Mouse (Mus musculus) liver, embryonic 16.5 days (tissue): ENCODE results near the gene Mapkapk3. TPM values are rescaled to one million over a fixed set of nuclear protein-coding genes. Genes with fewer than 3 reads are reported as not detected.

Source experiments
- ATAC-seq: fragments of 200-750 bp; cut with Nextera tagmentation; 2 replicates; pipeline ENCODE4 v1.8.0; 2017; ENCODE audit warnings: low read depth, mild to moderate bottlenecking, moderate number of reproducible peaks, moderate library complexity
- H3K27ac ChIP-seq: fragments of 300-500 bp; sonication (generic); 2 replicates; pipeline ENCODE4 v1.5.1; 2014; ENCODE audit warnings: mild to moderate bottlenecking, low read length
- H3K27me3 ChIP-seq: fragments of 300-500 bp; sonication (generic); 2 replicates; pipeline ENCODE4 v1.6.1; 2014; ENCODE audit warnings: low read depth, low read length, mixed read lengths; ENCODE audit not compliant: control insufficient read depth, insufficient read depth
- H3K36me3 ChIP-seq: fragments of 300-500 bp; sonication (generic); 2 replicates; pipeline ENCODE4 v1.6.1; 2014; ENCODE audit warnings: mild to moderate bottlenecking; ENCODE audit not compliant: control insufficient read depth, insufficient read depth
- H3K4me1 ChIP-seq: fragments of 300-500 bp; sonication (generic); 2 replicates; pipeline ENCODE4 v1.6.1; 2014; ENCODE audit warnings: low read depth, low read length, mixed read lengths; ENCODE audit not compliant: control insufficient read depth
- H3K4me2 ChIP-seq: fragments of 300-500 bp; sonication (generic); 2 replicates; pipeline ENCODE4 v1.6.1; 2014; ENCODE audit warnings: low read depth, low read length, mixed read lengths
- H3K4me3 ChIP-seq: fragments of 300-500 bp; sonication (generic); 2 replicates; pipeline ENCODE4 v1.5.1; 2014; ENCODE audit warnings: low read depth, mild to moderate bottlenecking, low read length
- H3K9ac ChIP-seq: fragments of 300-500 bp; sonication (generic); 2 replicates; pipeline ENCODE4 v1.6.1; 2014; ENCODE audit warnings: low read depth, low read length
- H3K9me3 ChIP-seq: fragments of 300-500 bp; sonication (generic); replicated peaks from 2 replicates; pipeline ENCODE4 v1.6.1; 2016; ENCODE audit warnings: low read length; ENCODE audit not compliant: control insufficient read depth
- WGBS: fragments of 180-500 bp; shearing (Covaris S2); extraction: QIAGEN DNeasy Blood & Tissue Kit; methylation state at CpG from one replicate; pipeline ENCODE4 v1.1.7; 2014; ENCODE audit not compliant: insufficient replicate concordance; 5-methylcytosine and 5-hydroxymethylcytosine counted together
- polyA plus RNA-seq: library from polyadenylated mRNA; unstranded; fragments of >200 nt; fragmentation: Nextera tagmentation; extraction: Ambion mirVana; gene quantifications from 2 replicates; pipeline ENCODE4 v1.2.1, GENCODE M21; 2015

The Mapkapk3 gene
- polyA plus RNA-seq, 1 experiment from 2014 or later, result 9.9 TPM

DNA sequence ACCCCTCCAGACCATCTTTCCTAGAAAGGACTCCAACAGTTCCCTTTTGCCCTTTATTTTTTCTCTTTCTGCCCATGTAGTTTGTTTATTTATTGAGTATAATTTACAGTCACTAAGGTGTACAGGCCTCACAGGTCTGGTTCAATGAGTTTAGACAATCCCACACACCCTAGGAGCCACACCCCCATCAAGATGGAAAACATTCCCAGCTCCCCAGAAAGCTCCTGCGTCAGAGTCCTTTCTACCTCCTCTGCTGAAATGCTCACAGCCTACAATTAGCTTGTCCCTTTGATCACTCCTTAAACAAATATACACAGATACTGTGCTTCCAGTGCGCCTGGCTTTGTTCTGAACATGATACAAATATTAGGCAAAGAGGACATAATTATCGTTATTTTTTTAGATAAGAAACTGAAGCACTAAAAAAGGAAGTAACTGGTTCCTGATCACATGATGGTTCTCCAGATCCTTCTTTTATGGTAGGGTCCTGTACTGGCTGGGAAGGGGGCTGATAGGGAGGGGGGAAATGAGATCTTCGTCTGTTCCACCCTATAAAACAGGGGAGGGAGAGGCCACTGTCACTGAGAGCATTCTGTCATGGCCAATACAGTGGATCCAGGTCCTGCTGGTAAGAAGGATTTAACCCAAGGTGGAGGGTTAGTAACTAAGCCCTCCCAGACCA lies 21.8 kb downstream of the Mapkapk3 start:
- 24% methylated on average over 4 of the region's 4 CpGs for WGBS
- Histone ChIP-seq H3K4me1 (peaks cover 12% of the 10 kb centered on the region), H3K36me3 (no peaks in the 10 kb centered on the region), H3K9ac (no peak overlapping the region), H3K9me3 (no peaks in the 10 kb centered on the region), H3K27ac (no peak overlapping the region), H3K27me3 (no peaks in the 10 kb centered on the region), H3K4me3 (no peak overlapping the region), H3K4me2 (no peak overlapping the region)
- ATAC-seq, result no peak

DNA sequence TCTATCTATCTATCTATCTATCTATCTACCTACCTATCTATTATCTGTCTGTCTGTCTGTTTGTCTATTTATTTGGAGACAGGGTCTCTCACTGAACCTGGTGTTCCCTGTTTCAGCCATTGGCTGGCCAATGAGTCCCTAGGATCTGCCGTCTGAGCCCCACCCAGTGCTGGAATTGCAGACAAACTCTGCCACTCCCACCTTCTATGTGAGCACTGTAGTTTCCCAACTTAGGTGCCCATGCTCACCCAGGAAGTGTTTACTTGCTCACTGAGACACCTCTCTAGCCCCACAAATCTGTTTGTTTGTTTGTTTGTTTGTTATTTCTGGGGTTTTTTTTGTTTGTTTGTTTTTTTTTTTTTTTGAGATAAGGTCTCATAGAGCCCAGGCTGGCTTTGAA lies 22.6 kb downstream of the Mapkapk3 start:
- WGBS, result 26% methylated on average over 1 of the region's 1 CpGs
- Histone ChIP-seq H3K36me3 (no peaks in the 10 kb centered on the region), H3K4me3 (no peak overlapping the region), H3K4me2 (no peak overlapping the region), H3K27ac (no peak overlapping the region), H3K9ac (no peak overlapping the region), H3K9me3 (no peaks in the 10 kb centered on the region), H3K4me1 (peaks cover 8% of the 10 kb centered on the region), H3K27me3 (no peaks in the 10 kb centered on the region)
- ATAC-seq, result no peak

DNA sequence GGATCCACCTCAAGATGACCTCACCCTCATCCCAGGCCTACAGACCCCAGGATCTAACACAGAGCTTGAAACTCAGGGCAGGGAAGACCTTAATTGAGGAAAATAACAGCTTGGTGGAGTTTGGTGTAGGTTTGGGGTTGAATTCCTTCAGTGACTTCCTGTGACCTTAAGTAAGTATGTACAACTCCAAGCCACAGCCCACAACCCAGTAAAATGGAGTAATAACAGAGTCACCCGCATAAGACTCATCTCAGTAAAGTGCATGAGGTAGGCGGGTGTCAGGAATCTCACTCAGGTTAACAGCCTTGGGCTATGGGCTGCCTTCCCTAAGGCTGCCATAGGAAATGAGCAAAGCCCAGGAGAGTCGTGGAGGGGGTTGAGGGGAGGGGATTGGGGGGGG lies 24.9 kb downstream of the Mapkapk3 start:
- ATAC-seq, result no peak

DNA sequence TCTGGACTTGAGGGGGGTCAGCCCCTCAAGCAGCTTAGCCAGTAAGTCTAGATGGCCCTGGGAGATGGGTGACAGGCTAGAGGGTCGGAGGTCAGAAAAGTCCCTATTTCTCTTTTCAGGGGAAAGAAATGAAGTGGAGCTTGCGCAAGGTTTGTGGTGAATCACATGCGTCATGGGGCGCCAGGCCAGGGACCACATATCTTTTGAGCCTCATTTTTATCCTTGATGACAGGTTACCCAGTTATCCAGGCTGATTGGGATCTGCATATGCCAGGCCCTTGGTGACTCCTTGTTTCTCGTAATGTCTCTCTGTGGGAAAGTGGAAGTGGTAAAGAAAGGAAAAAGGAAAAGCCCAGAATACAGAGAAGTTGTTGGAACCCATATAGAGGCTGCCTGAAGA lies 25.8 kb downstream of the Mapkapk3 start:
- Histone ChIP-seq H3K9me3 (no peaks in the 10 kb centered on the region), H3K27ac (no peak overlapping the region), H3K4me3 (no peak overlapping the region), H3K36me3 (no peaks in the 10 kb centered on the region), H3K27me3 (no peaks in the 10 kb centered on the region), H3K4me1 (no peaks in the 10 kb centered on the region), H3K9ac (no peak overlapping the region), H3K4me2 (no peak overlapping the region)
- 63% methylated on average over 5 of the region's 5 CpGs for WGBS
- no peak for ATAC-seq

More for the DNA sequence above, 24.9 kb downstream of the Mapkapk3 start:
- H3K4me1 ChIP-seq, result no peaks in the 10 kb centered on the region
- no peaks in the 10 kb centered on the region for H3K36me3 ChIP-seq
- no peaks in the 10 kb centered on the region for H3K9me3 ChIP-seq
- no peak overlapping the region for H3K4me3 ChIP-seq
- H3K27me3 ChIP-seq, result no peaks in the 10 kb centered on the region
- no peak overlapping the region for H3K9ac ChIP-seq
- H3K27ac ChIP-seq, result no peak overlapping the region
- WGBS, result 48% methylated on average over 3 of the region's 3 CpGs
- H3K4me2 ChIP-seq, result no peak overlapping the region

DNA sequence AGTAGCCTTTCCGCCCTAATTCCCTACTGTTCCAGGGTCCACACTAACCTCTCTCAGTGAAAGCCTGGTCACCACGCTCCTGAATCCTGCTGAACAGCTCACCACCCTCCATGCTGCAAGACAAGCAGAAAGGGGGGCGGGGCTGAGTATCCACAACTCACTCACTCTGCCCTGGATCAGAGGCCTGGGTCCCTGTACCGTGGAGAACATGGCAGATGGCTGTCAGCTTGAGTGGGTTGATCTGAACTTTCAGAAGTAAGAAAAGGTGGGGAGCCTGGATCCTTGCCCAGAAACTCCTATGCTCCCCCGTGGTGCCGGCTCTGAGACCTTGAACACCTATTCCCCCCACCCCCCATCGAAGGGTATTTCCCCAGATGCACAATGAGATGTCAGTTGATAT lies 27.3 kb downstream of the Mapkapk3 start:
- Histone ChIP-seq H3K4me3 (no peak overlapping the region), H3K4me2 (no peak overlapping the region), H3K27ac (no peak overlapping the region), H3K27me3 (no peaks in the 10 kb centered on the region), H3K4me1 (no peaks in the 10 kb centered on the region), H3K9ac (no peak overlapping the region), H3K36me3 (no peaks in the 10 kb centered on the region), H3K9me3 (no peaks in the 10 kb centered on the region)
- no peak for ATAC-seq
- 73% methylated on average over 7 of the region's 7 CpGs for WGBS

DNA sequence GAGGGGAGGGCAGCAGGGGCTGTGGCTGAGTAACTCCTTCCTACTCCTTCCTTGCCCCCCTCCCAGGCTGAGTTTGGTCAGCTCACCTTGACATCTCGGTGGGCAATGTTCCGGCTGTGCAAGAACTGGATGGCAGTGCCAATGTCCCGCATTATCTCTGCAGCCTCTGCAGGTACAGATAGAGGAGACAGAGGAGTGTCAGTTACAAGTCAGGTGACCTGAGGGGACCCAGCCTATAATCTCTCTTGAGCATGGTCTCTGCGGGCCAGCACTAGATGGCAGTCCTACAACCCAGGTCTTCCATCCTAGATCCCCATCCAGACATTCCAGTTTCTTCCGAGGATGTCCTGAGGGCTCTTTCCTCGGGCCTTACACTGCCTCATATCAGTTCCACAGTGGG lies 27.9 kb downstream of the Mapkapk3 start:
- Histone ChIP-seq H3K4me2 (no peak overlapping the region), H3K27me3 (no peaks in the 10 kb centered on the region), H3K9me3 (no peaks in the 10 kb centered on the region), H3K36me3 (no peaks in the 10 kb centered on the region), H3K4me1 (no peaks in the 10 kb centered on the region), H3K9ac (no peak overlapping the region), H3K27ac (no peak overlapping the region), H3K4me3 (no peak overlapping the region)
- 61% methylated on average over 6 of the region's 6 CpGs for WGBS
- no peak for ATAC-seq

DNA sequence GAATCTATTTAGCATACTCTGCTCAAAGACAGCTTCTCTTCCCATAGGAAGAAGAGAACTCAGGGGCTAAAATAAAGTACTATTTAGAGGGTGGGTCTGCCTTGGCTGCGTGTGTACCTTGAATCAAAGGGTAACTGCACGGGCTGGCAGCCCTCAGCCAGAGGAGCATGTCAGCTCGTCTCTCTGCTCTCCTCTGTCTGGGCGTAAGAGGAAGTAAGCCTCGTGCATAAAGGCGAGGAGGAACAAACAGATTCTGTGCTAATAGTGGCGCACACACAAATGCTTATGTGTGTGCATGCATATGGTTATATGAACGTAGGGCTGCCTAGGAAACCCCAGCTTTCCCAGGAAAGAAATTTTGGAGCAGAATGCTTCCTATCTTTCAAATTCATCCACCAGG lies 28.8 kb downstream of the Mapkapk3 start:
- no peak overlapping the region for H3K4me2 ChIP-seq
- no peaks in the 10 kb centered on the region for H3K27me3 ChIP-seq
- ATAC-seq, result no peak
- WGBS, result 23% methylated on average over 8 of the region's 8 CpGs
- no peaks in the 10 kb centered on the region for H3K4me1 ChIP-seq
- no peaks in the 10 kb centered on the region for H3K36me3 ChIP-seq
- H3K9me3 ChIP-seq, result no peaks in the 10 kb centered on the region
- H3K27ac ChIP-seq, result no peak overlapping the region
- no peak overlapping the region for H3K4me3 ChIP-seq
- no peak overlapping the region for H3K9ac ChIP-seq

DNA sequence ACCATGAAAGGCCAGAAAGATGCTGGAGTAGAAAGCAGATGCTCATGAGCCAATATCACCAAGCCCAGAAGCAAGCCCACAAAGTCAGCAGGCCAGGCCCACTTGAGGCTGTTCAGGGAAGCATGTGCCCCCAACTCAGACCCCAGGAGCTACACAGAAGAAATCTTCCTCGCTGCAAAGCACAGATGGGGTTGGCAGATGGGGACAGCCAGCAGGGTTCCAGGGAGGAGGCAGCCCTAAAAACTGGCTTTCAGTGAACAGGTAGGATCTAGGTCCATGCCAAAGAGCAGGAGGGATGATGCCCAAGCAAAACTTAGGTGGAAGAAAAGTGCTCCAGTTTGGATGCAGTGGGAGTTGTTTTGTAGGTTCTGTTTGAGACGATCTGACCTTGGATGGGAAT lies 29.2 kb downstream of the Mapkapk3 start:
- H3K9me3 ChIP-seq, result no peaks in the 10 kb centered on the region
- no peaks in the 10 kb centered on the region for H3K36me3 ChIP-seq
- no peaks in the 10 kb centered on the region for H3K4me1 ChIP-seq
- no peak overlapping the region for H3K4me3 ChIP-seq
- H3K27ac ChIP-seq, result no peak overlapping the region
- H3K27me3 ChIP-seq, result no peaks in the 10 kb centered on the region
- WGBS, result 50% methylated on average over 2 of the region's 2 CpGs
- no peak overlapping the region for H3K9ac ChIP-seq
- H3K4me2 ChIP-seq, result no peak overlapping the region
- ATAC-seq, result no peak

DNA sequence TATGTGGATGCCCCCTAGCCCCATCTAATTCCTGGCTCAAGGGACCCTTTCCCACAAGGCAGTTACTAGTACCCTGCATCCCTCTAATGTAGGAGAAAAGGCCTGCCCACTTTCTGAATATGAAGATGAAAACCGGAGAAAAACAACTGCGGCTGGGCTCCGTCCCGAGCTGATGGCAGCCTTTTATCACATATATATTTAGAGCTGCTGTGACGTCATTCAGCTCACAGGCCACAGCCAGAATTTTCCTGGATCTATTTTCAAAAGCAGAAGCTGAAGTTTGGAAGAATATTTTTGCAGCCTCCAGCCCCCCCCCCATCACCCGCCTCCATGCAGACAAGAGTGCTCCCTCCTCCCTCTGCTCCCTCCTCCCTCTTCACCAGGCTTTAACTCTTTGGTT lies 30.1 kb downstream of the Mapkapk3 start:
- 70% methylated on average over 6 of the region's 6 CpGs for WGBS
- ATAC-seq, result no peak
- H3K9me3 ChIP-seq, result no peaks in the 10 kb centered on the region
- H3K4me3 ChIP-seq, result no peak overlapping the region
- H3K4me1 ChIP-seq, result no peaks in the 10 kb centered on the region
- H3K4me2 ChIP-seq, result no peak overlapping the region
- no peaks in the 10 kb centered on the region for H3K27me3 ChIP-seq
- H3K36me3 ChIP-seq, result no peaks in the 10 kb centered on the region
- H3K27ac ChIP-seq, result no peak overlapping the region
- H3K9ac ChIP-seq, result no peak overlapping the region
